Mouse (Mus musculus) c-Kit-positive CD71-positive TER-119-positive erythroid progenitor cells, embryonic 14.5 days (primary cell): ENCODE results near the gene Hoxd3.

ENCODE experiments used
- DNase-seq: peaks from one replicate; pipeline ENCODE4 v3.0.0-alpha.2; 2013; ENCODE audit warnings: low spot score

Hoxd3 gene

GRCm38 (mm10) chr2:74679596-74679971, 32.1 kb upstream of the Hoxd3 start:
- DNase-seq = no peak

DNA sequence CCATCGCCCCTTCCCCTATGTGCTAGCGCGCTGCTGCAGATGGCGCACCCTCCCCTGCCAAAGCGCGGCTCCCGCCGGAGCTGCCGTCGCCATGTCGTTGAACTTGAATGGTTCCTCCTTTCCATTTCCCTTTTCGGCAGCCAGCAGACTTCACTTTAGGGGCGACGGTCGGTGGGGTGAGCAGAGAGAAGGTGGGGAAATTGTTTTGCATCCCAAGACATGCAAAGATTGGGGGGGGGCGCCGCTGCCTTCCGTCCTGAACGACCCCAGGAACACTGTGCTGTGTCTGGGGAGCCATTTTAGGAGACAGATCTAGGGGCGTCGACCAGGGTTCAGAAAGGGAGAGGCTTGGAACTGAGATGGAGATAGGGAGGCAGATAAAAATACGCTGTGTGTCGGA, 31.7 kb upstream of the Hoxd3 start:
- no peak for DNase-seq

GRCm38 (mm10) chr2:74680561-74681398, 30.9 kb upstream of the Hoxd3 start:
- no peak for DNase-seq

DNA sequence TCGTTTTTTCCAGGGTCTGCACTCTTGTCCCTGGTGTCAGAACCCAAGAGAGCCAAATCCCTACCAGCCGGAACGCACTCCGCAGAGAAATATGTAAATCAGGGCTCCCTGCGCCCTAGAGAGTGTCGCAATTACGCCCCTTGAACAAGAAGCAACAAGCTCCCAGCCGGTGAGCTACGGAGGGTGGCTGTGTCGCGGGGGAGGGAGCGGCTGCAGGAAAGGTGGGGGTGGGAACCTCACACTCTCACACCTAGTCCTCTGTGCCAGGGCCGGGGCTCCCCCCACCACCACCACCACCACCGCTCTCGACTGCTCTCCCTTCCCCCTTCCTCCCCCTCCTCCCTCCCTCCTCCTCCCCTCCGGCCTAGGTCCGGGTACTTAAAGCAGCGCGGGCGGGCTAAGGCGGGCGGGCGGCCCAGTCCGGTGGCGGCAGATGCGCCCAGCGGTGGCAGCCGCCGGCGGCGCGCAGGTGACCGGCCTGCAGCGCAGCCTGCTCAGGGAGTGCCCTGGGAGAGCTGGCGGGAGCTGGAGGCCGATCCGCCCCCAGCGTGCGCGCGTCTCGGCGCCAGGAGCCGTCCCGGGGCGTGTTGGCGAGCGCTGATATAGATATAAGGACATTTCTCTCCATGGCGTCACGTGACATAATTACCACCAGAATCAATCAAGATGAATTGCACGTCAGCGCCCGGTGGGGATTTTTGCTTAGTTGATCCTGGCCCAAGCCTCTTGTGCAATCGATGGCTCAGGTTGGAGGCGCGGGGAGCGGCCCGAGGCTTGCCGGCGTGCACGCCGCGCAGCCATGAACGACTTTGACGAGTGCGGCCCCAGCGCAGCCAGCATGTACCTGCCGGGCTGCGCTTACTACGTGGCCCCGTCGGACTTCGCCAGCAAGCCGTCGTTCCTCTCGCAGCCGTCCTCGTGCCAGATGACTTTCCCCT, 29.9 kb upstream of the Hoxd3 start:
- DNase-seq = no peak

DNA sequence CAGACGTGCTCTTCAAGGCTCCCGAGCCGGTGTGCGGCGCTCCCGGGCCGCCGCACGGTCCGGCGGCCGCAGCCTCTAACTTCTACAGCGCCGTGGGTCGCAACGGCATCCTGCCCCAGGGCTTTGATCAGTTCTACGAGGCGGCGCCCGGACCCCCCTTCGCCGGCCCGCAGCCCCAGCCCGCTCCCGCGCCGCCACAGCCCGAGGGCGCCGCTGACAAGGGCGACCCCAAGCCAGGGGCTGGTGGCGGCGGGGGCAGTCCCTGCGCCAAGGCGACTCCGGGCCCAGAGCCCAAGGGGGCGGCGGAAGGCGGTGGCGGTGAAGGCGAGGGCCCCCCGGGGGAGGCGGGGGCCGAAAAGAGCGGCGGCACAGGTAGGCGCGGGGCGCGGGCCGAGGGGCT, 28.9 kb upstream of the Hoxd3 start:
- DNase-seq = no peak

- no peak for DNase-seq
These were observed 28.2 kb upstream of the Hoxd3 start for GRCm38 (mm10) chr2:74683471-74683951.

DNA sequence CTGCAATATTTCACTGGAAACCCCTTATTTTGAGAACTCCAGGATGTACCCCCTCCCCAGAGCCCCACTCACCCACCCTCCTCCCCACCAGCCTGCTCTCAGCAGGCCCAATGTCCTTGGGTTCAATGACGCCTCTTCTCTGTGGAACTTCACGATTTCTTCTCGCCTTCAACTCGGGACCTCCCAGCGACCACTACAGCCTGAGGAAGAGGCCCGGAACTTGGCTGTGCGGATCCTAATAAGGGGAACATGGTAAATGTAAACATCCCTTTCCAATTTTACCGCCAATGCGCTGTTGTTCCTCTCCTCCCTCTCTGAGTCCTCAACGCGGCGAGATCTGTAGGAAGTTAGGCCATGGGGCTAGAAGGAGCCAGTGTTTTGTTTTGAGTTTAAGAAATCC, 27.6 kb upstream of the Hoxd3 start:
- no peak for DNase-seq

DNA sequence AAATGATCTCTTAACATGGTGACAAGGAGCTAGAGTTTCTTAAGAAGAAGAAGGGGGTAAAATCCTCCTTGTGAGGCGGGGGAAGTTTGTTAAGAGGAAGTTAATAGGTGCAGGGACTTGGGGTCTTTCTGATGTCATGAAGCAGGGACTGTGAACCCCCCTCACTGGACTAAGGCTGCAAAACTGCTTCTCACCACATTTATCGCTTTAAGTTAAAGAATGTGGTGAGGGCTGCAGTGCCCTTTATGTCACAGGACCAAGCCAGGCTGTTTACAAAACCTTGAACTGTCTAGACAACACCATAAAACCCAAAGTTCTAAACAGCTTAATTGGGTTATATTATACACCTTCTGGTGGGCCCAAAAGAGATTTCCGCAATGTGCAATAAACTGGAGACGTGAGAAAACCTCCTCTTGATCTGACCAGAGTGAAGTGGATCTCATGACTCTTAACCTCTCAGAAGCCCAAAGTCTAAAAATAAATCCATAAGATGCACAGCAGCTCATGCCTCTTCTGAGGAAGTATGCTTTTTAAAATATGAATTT, 26.6 kb upstream of the Hoxd3 start:
- DNase-seq = no peak

DNA sequence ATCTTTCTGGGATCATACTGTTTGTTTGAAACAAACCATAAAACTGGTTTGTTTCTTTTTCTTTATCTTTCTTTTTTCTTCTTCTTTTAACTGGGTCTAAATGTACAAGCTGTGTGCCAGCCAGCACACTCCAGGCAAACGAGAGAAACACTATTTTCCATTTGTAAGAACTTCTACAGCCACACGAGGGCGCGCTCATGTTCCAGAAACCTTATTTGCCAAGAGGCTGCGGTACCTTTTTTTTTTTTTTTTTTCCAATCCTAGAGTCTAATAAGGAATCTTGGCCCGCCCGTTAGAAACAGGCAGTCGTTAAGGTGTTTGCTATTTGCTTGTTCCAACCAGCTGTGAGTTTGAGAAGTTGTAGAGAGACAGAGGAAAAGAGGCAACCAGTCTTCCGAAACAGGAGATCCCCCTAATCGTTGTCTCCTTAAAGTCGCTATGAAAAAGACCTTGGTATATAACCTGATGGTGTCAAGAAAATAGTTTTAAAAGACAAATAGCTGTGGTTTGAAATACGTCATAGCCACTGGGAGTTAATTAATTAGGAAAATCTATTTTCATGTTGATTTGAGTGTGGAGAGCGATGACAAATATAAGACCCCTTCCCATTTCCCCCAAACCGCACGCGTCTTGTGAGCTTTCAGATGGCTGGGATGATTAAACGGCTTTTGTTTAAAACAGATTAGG, 25.3 kb upstream of the Hoxd3 start:
- DNase-seq = peak; percentile 15

GRCm38 (mm10) chr2:74686988-74687697, 24.6 kb upstream of the Hoxd3 start:
- DNase-seq = no peak

- DNase-seq = no peak
These were observed 23.8 kb upstream of the Hoxd3 start for GRCm38 (mm10) chr2:74687698-74688555.

DNA sequence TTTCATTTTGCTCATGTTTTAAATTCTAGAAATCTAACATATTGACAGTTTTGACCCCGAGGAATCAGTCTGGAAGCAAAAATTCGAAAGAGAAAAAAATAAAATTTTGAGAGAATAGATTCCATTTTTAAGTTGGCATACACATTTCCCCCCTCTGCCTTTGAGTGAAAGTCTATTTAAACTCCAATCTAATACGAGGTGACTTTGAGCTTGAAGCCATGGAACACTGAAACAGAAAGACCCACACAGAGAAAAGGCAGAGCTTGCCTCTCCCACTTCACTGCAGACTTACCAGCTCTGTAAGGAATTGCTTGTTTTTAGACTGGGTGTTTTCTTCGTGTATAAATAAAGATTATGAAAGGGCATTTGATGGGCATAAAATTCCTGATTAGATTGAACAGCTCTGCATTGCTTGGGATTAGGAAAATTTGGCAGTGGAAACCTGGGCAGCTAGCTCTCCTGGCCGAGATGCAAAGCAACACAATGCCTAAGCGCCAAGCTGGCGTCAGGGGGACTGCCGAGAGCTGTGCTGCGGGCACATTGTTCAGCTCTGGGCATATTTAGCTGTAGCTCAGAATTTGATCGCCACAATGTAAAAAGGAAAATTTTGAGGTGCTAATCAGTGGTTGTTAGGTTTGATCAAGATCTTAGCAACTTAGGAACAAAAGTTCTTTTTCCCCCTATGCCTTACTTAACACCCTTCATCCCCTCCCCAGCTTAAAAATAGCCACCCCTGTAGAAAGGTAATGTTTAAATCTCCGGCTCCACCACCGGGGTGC, 22.7 kb upstream of the Hoxd3 start:
- DNase-seq = no peak

GRCm38 (mm10) chr2:74689574-74690337, 22.0 kb upstream of the Hoxd3 start:
- no peak for DNase-seq

DNA sequence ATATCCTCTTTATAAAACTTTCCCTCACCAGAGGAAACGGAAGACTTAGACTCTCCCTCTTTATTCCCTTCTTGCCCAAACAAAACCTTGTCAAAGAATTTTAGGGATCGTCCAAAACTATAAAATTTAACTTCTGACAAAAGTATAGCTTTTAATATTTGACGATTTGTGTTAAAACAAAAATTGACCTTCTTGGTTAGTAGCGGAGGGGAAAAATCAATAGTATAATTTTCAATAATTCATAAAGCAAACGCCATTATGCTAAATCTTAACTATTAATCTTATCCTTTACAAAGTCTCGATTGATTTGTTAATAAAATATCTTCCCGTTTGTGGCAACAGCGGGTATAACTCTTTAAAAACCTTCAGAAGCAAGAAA, 21.4 kb upstream of the Hoxd3 start:
- no peak for DNase-seq

- no peak for DNase-seq
These were observed 20.4 kb upstream of the Hoxd3 start, which contains the start of gene Hoxd10 for GRCm38 (mm10) chr2:74691022-74691951. Gene Hoxd10 (plus strand): TSS chr2:74691924.

GRCm38 (mm10) chr2:74691995-74692807, 19.5 kb upstream of the Hoxd3 start:
- no peak for DNase-seq
